In the genomic region with DNA sequence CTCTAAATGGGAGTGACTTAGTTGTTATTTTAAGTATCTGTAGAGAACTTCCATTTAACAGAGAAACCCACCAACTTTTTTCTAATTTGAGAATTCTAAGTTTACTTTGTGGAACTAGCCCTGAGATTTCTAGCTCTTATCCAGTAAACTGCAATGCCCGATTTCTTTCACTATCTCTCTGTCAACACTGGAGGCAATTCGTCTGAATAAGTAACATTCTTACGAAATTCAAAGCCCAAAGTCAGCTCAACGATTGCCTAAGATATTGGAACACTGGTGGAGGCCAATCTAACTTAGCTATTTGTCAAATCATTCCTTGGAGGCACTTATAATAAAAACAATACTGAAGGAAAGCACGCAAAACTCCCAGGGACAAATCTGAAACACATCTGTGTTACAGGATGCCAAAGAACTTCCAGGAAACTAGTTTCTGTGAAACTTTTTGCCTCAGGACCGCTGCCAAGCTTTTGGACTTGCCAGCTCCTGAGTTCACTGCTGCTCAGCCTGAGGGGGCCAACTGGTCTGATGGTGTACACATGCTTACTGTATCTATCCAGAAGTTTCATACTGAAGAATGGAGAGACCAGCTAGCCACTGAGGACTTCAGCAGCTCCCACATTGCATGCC, we compare ENCODE assay signal across 11 mouse cellular contexts. TPM values are rescaled to one million over a fixed set of nuclear protein-coding genes. Genes with fewer than 3 reads are reported as not detected.
A peak's percentile ranks its signal among the peaks of the same experiment; 100 is the strongest.
DNase-seq lines count a peak whose midpoint lies in the region; ATAC-seq and TF ChIP-seq lines count a peak whose summit lies in the region.
"Had no signal": no experiment of that assay in that cellular context is flagged by ENCODE, and none has a peak within 500 bp of the region (broad histone marks: within the 10 kb centered on the region; RNA-seq: fewer than 3 reads in every experiment).

No protein-coding gene starts in this region.

- H3K79me2 ChIP-seq in liver, adult 2 months (ENCODE audit: control insufficient read depth, insufficient read depth, low read length) = no peaks in the 10 kb centered on the region

- no peak for TF ChIP-seq EP300 in heart, postnatal 0 days (IDR thresholded peaks at IDR 0.05; ENCODE audit: low read depth)

- H3K4me2 ChIP-seq in heart, postnatal 0 days (ENCODE audit: low read depth, low read length) = no peak overlapping the region
- no peak overlapping the region for H3K4me2 ChIP-seq in midbrain, postnatal 0 days (ENCODE audit: low read depth, low read length, poor library complexity, severe bottlenecking)

- peaks cover 2% of the 10 kb centered on the region for H3K4me1 ChIP-seq in liver, adult 2 months (ENCODE audit: control insufficient read depth, insufficient read depth, low read length)
- H3K4me1 ChIP-seq in heart, postnatal 0 days (ENCODE audit: control insufficient read depth, insufficient read depth) = no peaks in the 10 kb centered on the region
- no peaks in the 10 kb centered on the region for H3K4me1 ChIP-seq in midbrain, postnatal 0 days (ENCODE audit: insufficient read depth, low read length)

- ATAC-seq in heart, postnatal 0 days (ENCODE audit: insufficient read depth, low read depth) = no peak
- ATAC-seq in midbrain, postnatal 0 days (ENCODE audit: low FRiP score) = no peak
- ATAC-seq: forebrain, postnatal 0 days; hindbrain, embryonic 16.5 days had no signal

- H3K36me3 ChIP-seq in liver, adult 2 months (ENCODE audit: control insufficient read depth, insufficient read depth, low read length) = no peaks in the 10 kb centered on the region
- H3K36me3 ChIP-seq in heart, postnatal 0 days (replicated peaks; ENCODE audit: control insufficient read depth, insufficient read depth, low read length) = no peaks in the 10 kb centered on the region
- no peaks in the 10 kb centered on the region for H3K36me3 ChIP-seq in midbrain, postnatal 0 days (ENCODE audit: insufficient read depth, low read length)

- no peak for TF ChIP-seq CTCF in liver, adult 2 months (IDR thresholded peaks at IDR 0.05; ENCODE audit: low read depth, low read length)
- TF ChIP-seq CTCF in heart, postnatal 0 days (IDR thresholded peaks at IDR 0.05; ENCODE audit: low read depth) = no peak
- TF ChIP-seq CTCF in midbrain, postnatal 0 days (IDR thresholded peaks at IDR 0.05) = no peak

- TF ChIP-seq POLR2A in liver, adult 2 months (IDR thresholded peaks at IDR 0.05; ENCODE audit: extremely low read depth, insufficient read depth, low read length) = no peak

- H3K27me3 ChIP-seq in liver, adult 2 months (ENCODE audit: control insufficient read depth, insufficient read depth, low read length) = no peaks in the 10 kb centered on the region
- H3K27me3 ChIP-seq in heart, postnatal 0 days (ENCODE audit: control insufficient read depth, insufficient read depth, low read length) = no peaks in the 10 kb centered on the region
- no peaks in the 10 kb centered on the region for H3K27me3 ChIP-seq in midbrain, postnatal 0 days (ENCODE audit: insufficient read depth, low read length)

- H3K9me3 ChIP-seq in heart, postnatal 0 days (replicated peaks; ENCODE audit: control insufficient read depth, low read length) = no peaks in the 10 kb centered on the region
- no peaks in the 10 kb centered on the region for H3K9me3 ChIP-seq in midbrain, postnatal 0 days (ENCODE audit: low read length)

- no peak overlapping the region for H3K9ac ChIP-seq in liver, adult 2 months (ENCODE audit: low read depth, low read length)
- H3K9ac ChIP-seq in heart, postnatal 0 days (replicated peaks; ENCODE audit: low read depth, low read length) = no peak overlapping the region
- H3K9ac ChIP-seq in midbrain, postnatal 0 days (replicated peaks; ENCODE audit: low read length, poor library complexity, severe bottlenecking) = no peak overlapping the region
- H3K9ac ChIP-seq: forebrain, postnatal 0 days had no signal

- WGBS in liver, adult 2 months = 14% methylated on average over 6 of the region's 6 CpGs
- WGBS in heart, postnatal 0 days = 57% methylated on average over 6 of the region's 6 CpGs
- WGBS in midbrain, postnatal 0 days = 88% methylated on average over 6 of the region's 6 CpGs

- intact Hi-C loops in left cerebral cortex, postnatal 14 days (cut with DNase I) = no loop called here

- peak overlapping the region; percentile 28 for H3K27ac ChIP-seq in liver, adult 2 months (replicated peaks; ENCODE audit: insufficient read depth, low read depth, low read length)
- H3K27ac ChIP-seq in heart, postnatal 0 days (ENCODE audit: low read depth) = no peak overlapping the region
- H3K27ac ChIP-seq in midbrain, postnatal 0 days (ENCODE audit: low read depth, low read length) = no peak overlapping the region

- DNase-seq in liver, adult 2 months (ENCODE audit: extremely low read depth, low read depth, low spot score) = peak; percentile 95
- DNase-seq in liver = no peak
- peak; percentile 81 for DNase-seq in fat pad, adult 2 months (ENCODE audit: extremely low read depth, low read depth, low spot score)
- peak; percentile 50 for DNase-seq in heart, postnatal 0 days (ENCODE audit: low spot score)
- DNase-seq in testis, postnatal 10 days (ENCODE audit: low spot score) = peak; percentile 47
- no peak for DNase-seq in midbrain, postnatal 0 days (ENCODE audit: low spot score)
- DNase-seq in left cerebral cortex, postnatal 14 days (ENCODE audit: low spot score in 2 of 2) = no peak
- DNase-seq: embryo, embryonic 11 days; forebrain, postnatal 0 days had no signal

- no peak overlapping the region for H3K4me3 ChIP-seq in liver, adult 2 months (ENCODE audit: insufficient read depth, low read depth, low read length)
- no peak overlapping the region for H3K4me3 ChIP-seq in heart, postnatal 0 days (ENCODE audit: low read depth, low read length)
- no peak overlapping the region for H3K4me3 ChIP-seq in midbrain, postnatal 0 days (ENCODE audit: low read depth, low read length)
- H3K4me3 ChIP-seq: myocyte had no signal

RNA-seq across cellular contexts. Expression of gene Ehbp1, which starts 45.5 kb away (rescaled TPM):
- 7.7 and 9.5 TPM in 2 replicates for total RNA-seq in liver, adult 2 months (2014; rRNA removed)
- 1.0 and 1.3 TPM in 2 replicates for polyA plus RNA-seq in liver, adult 2 months (2012; rRNA removed)
- total RNA-seq in heart, postnatal 0 days (2014; rRNA removed; ENCODE audit: low replicate concordance) = 25.2 and 53.5 TPM in 2 replicates
- polyA plus RNA-seq in heart, postnatal 0 days (2015; fragmentation: Nextera tagmentation; extraction: Ambion mirVana) = 32.2 and 35.9 TPM in 2 replicates
- 33.4 and 48.2 TPM in 2 replicates for total RNA-seq in midbrain, postnatal 0 days (2014; rRNA removed)
- polyA plus RNA-seq in midbrain, postnatal 0 days (2015; fragmentation: Nextera tagmentation; extraction: Ambion mirVana) = 14.1 and 15.4 TPM in 2 replicates
- total RNA-seq in left cerebral cortex, postnatal 14 days (2021) = 10 to 100 TPM; 57.0 to 58.0 TPM

Comparison
In these comparisons a context has a peak if more than half of its experiments do, and no peak if none do; other contexts are left out.
1. DNase-seq: peak in liver, adult 2 months (single experiment), fat pad, adult 2 months (single experiment), heart, postnatal 0 days (single experiment) and testis, postnatal 10 days (single experiment); none in liver (single experiment), midbrain, postnatal 0 days (single experiment) and left cerebral cortex, postnatal 14 days (0 of 2).